In the genomic region with DNA sequence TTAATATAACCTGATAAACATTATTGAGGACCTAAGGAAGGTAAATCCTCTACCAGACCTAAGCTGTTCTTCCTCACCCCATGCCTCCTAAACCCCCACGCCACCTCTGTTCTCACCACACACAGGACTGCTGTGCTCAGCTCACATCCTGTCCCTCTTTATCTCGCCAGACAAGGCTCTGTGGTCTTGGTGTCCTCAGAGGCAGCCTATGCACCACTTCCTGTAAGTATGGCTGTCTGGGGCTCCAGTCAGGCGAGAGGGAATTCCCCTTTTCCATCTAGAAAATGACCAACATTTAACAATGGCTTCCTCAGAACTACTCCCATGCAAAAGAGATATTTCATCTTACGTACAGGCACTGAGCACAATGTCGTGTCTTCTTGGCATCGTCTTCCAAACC, we compare ENCODE assay signal across 13 mouse cellular contexts.
DNase-seq lines count a peak whose midpoint lies in the region; ATAC-seq and TF ChIP-seq lines count a peak whose summit lies in the region.
"Had no signal": no experiment of that assay in that cellular context is flagged by ENCODE, and none has a peak within 500 bp of the region (broad histone marks: within the 10 kb centered on the region; RNA-seq: fewer than 3 reads in every experiment).

No protein-coding gene starts in this region.

- no peak overlapping the region for H3K27ac ChIP-seq in neural tube, embryonic 15.5 days (replicated peaks)
- no peak overlapping the region for H3K27ac ChIP-seq in midbrain, embryonic 15.5 days
- H3K27ac ChIP-seq: midbrain, embryonic 12.5 days had no signal

- peak; percentile 100 for ATAC-seq in common myeloid progenitor, adult 5-6 weeks (replicated peaks; ENCODE audit: low read depth, poor library complexity, severe bottlenecking)
- no peak for ATAC-seq in neural tube, embryonic 15.5 days (ENCODE audit: low FRiP score)
- no peak for ATAC-seq in midbrain, embryonic 15.5 days (replicated peaks)

- no peak for TF ChIP-seq POLR2A in lung, adult 2 months (IDR thresholded peaks at IDR 0.05; ENCODE audit: borderline replicate concordance, extremely low read depth, low read depth, low read length)

- no peaks in the 10 kb centered on the region for H3K36me3 ChIP-seq in neural tube, embryonic 15.5 days
- no peaks in the 10 kb centered on the region for H3K36me3 ChIP-seq in midbrain, embryonic 15.5 days (replicated peaks)
- H3K36me3 ChIP-seq: heart, embryonic 10.5 days; midbrain, embryonic 12.5 days had no signal

- H3K4me2 ChIP-seq in neural tube, embryonic 15.5 days, result no peak overlapping the region
- no peak overlapping the region for H3K4me2 ChIP-seq in midbrain, embryonic 15.5 days
- H3K4me2 ChIP-seq: midbrain, embryonic 12.5 days had no signal

- DNase-seq in lung, postnatal 10 days, result peak; percentile 18
- no peak for DNase-seq in lung, adult 2 months
- DNase-seq in lung, postnatal 4 days, result peak; percentile 28
- DNase-seq in thymus, postnatal 4 days, result peak; percentile 29
- DNase-seq in spleen, adult 18-20 months, result no peak
- DNase-seq: adrenal gland, adult 8-10 months; cerebellum, adult 9-10 months; left cerebral cortex, postnatal 4 days had no signal

- 32% methylated on average over 6 of the region's 6 CpGs for WGBS in lung, adult 2 months
- 88% methylated on average over 6 of the region's 6 CpGs for WGBS in neural tube, embryonic 15.5 days
- 86% methylated on average over 6 of the region's 6 CpGs for WGBS in midbrain, embryonic 15.5 days

- no peaks in the 10 kb centered on the region for H3K27me3 ChIP-seq in neural tube, embryonic 15.5 days (replicated peaks)
- H3K27me3 ChIP-seq in midbrain, embryonic 15.5 days (replicated peaks), result no peaks in the 10 kb centered on the region
- H3K27me3 ChIP-seq: midbrain, embryonic 12.5 days had no signal

- no peak overlapping the region for H3K4me3 ChIP-seq in lung, adult 2 months (replicated peaks; ENCODE audit: extremely low read depth, low read depth, low read length)
- no peak overlapping the region for H3K4me3 ChIP-seq in neural tube, embryonic 15.5 days (replicated peaks)
- no peak overlapping the region for H3K4me3 ChIP-seq in midbrain, embryonic 15.5 days
- H3K4me3 ChIP-seq: heart, embryonic 10.5 days; midbrain, embryonic 12.5 days had no signal

- TF ChIP-seq CTCF in lung, adult 2 months (IDR thresholded peaks at IDR 0.05; ENCODE audit: insufficient read depth, low read length), result no peak

- no peaks in the 10 kb centered on the region for H3K4me1 ChIP-seq in lung, adult 2 months (ENCODE audit: control insufficient read depth, insufficient read depth, low read length)
- H3K4me1 ChIP-seq in neural tube, embryonic 15.5 days, result no peaks in the 10 kb centered on the region
- no peaks in the 10 kb centered on the region for H3K4me1 ChIP-seq in midbrain, embryonic 15.5 days
- H3K4me1 ChIP-seq: midbrain, embryonic 12.5 days had no signal

- no peaks in the 10 kb centered on the region for H3K9me3 ChIP-seq in neural tube, embryonic 15.5 days (replicated peaks)
- H3K9me3 ChIP-seq in midbrain, embryonic 15.5 days, result no peaks in the 10 kb centered on the region
- H3K9me3 ChIP-seq: heart, embryonic 10.5 days; midbrain, embryonic 12.5 days had no signal

- H3K9ac ChIP-seq in neural tube, embryonic 15.5 days (replicated peaks), result no peak overlapping the region
- H3K9ac ChIP-seq in midbrain, embryonic 15.5 days, result no peak overlapping the region
- H3K9ac ChIP-seq: midbrain, embryonic 12.5 days had no signal

Comparison
In these comparisons a context has a peak if more than half of its experiments do, and no peak if none do; other contexts are left out.
1. DNase-seq: peak in lung, postnatal 10 days (single experiment), lung, postnatal 4 days (2 of 2) and thymus, postnatal 4 days (single experiment); none in lung, adult 2 months (single experiment) and spleen, adult 18-20 months (0 of 2).